Mouse (Mus musculus): Measurements from ENCODE around the gene Ubl7. TPM values are rescaled to one million over a fixed set of nuclear protein-coding genes. Genes with fewer than 3 reads are reported as not detected.

Ubl7 gene
- polyA plus RNA-seq, 1 experiment from 2014 or later: 52.4 TPM

DNA sequence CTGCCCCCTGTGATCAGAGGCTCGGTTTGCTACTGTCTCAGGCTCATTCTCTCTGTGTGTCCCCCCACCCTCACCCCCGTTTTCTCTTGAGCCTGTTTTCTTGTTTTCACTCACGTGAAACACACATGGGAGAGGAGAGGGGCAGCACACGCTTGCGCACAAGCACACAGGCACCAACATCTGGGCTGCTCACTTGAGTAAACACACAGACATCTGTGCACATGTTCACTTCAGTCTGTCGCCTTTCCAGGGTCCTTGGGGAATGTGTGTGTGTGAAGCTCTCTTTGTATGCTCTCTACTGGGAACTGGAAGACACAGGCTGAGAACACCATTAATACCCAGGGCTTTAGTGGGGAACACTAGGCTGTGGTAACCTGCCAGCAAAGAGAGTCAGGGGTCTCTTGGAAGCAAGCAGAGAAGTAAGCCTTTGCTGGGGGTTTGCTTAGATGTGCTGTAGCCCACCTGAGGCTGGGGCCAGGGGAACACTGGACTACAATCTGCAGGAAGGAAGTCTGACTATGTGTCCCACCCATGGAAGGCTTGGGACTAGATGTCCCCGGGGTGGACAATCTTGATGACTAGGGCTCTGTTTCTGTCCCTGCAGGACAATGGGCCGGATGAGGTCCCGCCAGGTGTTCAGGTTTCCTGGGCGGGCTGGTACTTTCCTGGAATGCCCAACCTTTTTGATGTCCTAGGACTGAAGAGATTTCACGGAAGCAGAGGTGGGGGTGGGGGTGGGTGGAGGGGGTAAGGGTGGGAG lies 59.1 kb downstream of the Ubl7 start:
- Histone ChIP-seq H3K9me3 (replicated peaks) (no peaks in the 10 kb centered on the region), H3K4me1 (replicated peaks) (0 out of 2 replicates have a peak, but pooled peaks cover 9% of the 10 kb centered on the region), H3K4me3 (replicated peaks) (no peak overlapping the region), H3K27me3 (no peaks in the 10 kb centered on the region), H3K4me2 (no peak overlapping the region), H3K9ac (no peak overlapping the region), H3K36me3 (replicated peaks) (no peaks in the 10 kb centered on the region), H3K27ac (replicated peaks) (no peak overlapping the region)
- 55% methylated on average over 11 of the region's 11 CpGs for WGBS (ENCODE audit: insufficient replicate concordance)
- ATAC-seq (ENCODE audit: insufficient read depth): no peak

DNA sequence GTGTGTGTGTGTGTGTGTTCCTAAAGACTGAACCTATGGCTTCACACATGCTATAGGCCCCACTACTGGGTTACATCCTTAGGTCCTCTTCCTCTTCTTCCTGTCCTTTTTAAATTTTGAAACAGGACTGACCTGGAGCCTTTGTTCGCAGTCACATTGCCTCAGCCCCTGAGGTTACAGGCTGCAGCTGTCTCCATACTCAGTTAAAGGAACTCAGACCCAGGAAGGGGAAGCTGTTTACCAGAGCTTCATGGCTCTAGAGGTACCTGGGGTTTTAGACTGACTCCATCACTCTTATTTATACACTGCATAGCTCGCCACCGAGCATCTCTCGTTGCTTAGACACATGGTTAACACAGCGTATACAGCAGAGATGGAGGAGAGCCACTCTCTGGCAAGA lies 60.6 kb downstream of the Ubl7 start:
- H3K9me3 ChIP-seq (replicated peaks): no peaks in the 10 kb centered on the region
- H3K27ac ChIP-seq (replicated peaks): no peak overlapping the region
- no peak for ATAC-seq (ENCODE audit: insufficient read depth)
- no peaks in the 10 kb centered on the region for H3K36me3 ChIP-seq (replicated peaks)
- no peak overlapping the region for H3K4me2 ChIP-seq
- 73% methylated on average over 5 of the region's 5 CpGs for WGBS (ENCODE audit: insufficient replicate concordance)
- H3K27me3 ChIP-seq: no peaks in the 10 kb centered on the region
- no peak overlapping the region for H3K4me3 ChIP-seq (replicated peaks)
- no peak overlapping the region for H3K9ac ChIP-seq
- H3K4me1 ChIP-seq (replicated peaks): 0 out of 2 replicates have a peak, but pooled peaks cover 9% of the 10 kb centered on the region

DNA sequence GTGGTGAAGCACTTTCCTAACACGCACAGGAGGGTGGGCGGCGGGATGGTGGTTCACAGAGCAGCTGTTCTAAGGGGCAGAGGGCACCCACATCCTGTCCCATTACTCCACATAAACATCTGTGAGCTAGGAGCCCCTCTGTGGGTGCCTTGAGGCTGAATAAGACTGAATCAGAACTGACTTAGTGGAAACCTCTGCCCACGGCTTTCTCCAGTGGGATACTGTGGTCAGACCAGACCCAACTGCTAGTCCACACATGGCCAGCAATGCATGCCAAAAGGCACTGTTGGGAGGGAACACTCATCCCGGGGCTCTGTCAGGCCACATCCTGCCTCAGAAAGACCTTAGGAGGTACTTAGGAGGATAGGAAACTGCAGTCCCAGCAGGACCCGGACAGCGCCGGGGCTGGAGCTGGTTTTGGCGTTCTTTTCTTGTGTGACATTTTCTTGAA lies 61.4 kb downstream of the Ubl7 start:
- 0 out of 2 replicates have a peak, but pooled peaks cover 9% of the 10 kb centered on the region for H3K4me1 ChIP-seq (replicated peaks)
- no peak overlapping the region for H3K9ac ChIP-seq
- no peak overlapping the region for H3K4me2 ChIP-seq
- H3K36me3 ChIP-seq (replicated peaks): no peaks in the 10 kb centered on the region
- 50% methylated on average over 9 of the region's 9 CpGs for WGBS (ENCODE audit: insufficient replicate concordance)
- no peaks in the 10 kb centered on the region for H3K9me3 ChIP-seq (replicated peaks)
- H3K27ac ChIP-seq (replicated peaks): no peak overlapping the region
- no peak for ATAC-seq (ENCODE audit: insufficient read depth)
- no peak overlapping the region for H3K4me3 ChIP-seq (replicated peaks)
- no peaks in the 10 kb centered on the region for H3K27me3 ChIP-seq

DNA sequence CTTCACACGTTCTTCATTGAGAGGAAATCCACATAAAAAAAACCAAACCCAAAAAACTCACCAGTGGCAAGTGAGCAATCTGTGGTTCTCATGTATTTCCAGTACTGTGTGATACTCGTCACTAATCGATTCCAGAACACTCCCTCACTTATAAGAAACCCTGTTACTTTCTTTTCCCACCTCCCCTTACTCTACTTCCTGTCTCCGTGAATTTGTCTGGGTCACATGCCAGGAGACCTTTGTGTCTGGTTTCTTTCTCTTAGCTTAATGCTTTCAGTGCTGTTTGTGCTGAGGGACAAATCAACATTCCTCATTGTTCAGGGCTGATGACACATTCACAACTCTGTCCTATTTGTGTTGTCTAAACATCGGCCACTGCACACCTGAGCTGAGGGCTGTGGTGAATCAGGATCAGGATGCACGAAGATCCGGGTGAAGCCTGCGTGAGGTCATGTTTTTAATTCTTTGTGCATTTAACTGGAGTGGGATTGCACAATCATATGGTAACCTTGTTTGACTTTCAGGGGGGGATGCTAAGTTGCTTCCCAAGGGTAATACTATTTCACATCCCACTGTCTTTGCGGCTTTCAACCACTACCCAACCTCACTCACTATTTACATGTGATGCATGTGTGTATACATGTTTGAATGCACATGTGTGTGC lies 62.1 kb downstream of the Ubl7 start:
- Histone ChIP-seq H3K9me3 (replicated peaks) (no peaks in the 10 kb centered on the region), H3K27me3 (no peaks in the 10 kb centered on the region), H3K4me3 (replicated peaks) (no peak overlapping the region), H3K27ac (replicated peaks) (no peak overlapping the region), H3K36me3 (replicated peaks) (no peaks in the 10 kb centered on the region), H3K9ac (no peak overlapping the region), H3K4me2 (no peak overlapping the region), H3K4me1 (replicated peaks) (0 out of 2 replicates have a peak, but pooled peaks cover 3% of the 10 kb centered on the region)
- ATAC-seq (ENCODE audit: insufficient read depth): no peak
- WGBS (ENCODE audit: insufficient replicate concordance): 41% methylated on average over 9 of the region's 9 CpGs

DNA sequence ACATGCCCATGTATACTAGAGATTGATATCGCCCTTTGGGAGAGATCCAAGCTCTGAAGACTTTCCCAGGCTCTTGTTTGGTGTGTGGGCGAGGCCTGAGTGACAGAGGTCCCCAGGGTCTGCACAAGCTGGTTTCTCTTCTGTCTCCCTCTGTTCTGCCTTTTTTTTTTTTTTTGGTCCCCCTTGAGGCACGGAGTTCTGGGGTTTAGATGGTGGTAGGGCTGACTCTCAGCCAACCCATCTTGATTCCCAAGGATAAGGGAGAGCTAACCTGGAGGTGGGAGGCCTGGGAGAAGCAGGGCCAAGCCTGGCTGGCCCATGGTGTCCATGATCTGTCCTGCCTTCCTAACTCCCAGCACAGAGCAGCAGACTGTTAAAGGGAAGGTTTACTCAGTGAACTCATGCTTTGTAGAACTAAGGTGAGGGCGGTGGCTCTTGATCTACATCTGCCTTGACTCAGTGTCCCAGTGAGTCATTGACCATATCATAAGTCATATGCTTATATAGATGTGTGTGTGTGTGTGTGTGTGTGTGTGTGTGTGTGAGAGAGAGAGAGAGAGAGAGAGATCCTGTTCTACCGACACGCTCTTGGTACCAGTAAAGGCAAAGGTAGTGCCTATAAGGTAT lies 62.8 kb downstream of the Ubl7 start:
- no peaks in the 10 kb centered on the region for H3K27me3 ChIP-seq
- H3K9ac ChIP-seq: no peak overlapping the region
- H3K4me3 ChIP-seq (replicated peaks): no peak overlapping the region
- H3K4me2 ChIP-seq: no peak overlapping the region
- no peak for ATAC-seq (ENCODE audit: insufficient read depth)
- no peak overlapping the region for H3K27ac ChIP-seq (replicated peaks)
- H3K9me3 ChIP-seq (replicated peaks): no peaks in the 10 kb centered on the region
- WGBS (ENCODE audit: insufficient replicate concordance): 59% methylated on average over 6 of the region's 6 CpGs
- no peaks in the 10 kb centered on the region for H3K36me3 ChIP-seq (replicated peaks)
- H3K4me1 ChIP-seq (replicated peaks): 0 out of 2 replicates have a peak, but pooled peaks cover 2% of the 10 kb centered on the region

DNA sequence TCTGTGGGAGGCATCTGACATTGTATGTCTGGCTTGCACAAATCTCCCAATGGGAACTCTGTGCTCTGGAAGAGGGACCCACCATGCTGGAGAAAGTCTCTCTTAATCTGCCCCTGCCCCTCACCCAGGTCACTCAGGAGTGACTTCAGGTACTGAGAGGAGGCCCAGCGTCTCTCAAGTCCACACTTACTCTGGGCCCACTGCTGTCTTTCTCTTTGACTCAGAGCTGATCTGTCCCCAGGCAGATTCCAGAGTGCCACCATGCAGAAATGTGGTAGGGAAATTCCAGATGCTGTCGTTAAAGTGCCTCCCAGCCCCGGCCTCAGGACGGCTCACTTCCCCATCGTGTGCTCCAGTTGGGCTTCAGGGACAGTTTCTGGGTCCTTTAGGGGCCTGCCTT lies 63.4 kb downstream of the Ubl7 start:
- H3K27ac ChIP-seq (replicated peaks): no peak overlapping the region
- H3K9me3 ChIP-seq (replicated peaks): no peaks in the 10 kb centered on the region
- no peak for ATAC-seq (ENCODE audit: insufficient read depth)
- H3K9ac ChIP-seq: no peak overlapping the region
- 48% methylated on average over 5 of the region's 5 CpGs for WGBS (ENCODE audit: insufficient replicate concordance)
- H3K36me3 ChIP-seq (replicated peaks): no peaks in the 10 kb centered on the region
- no peak overlapping the region for H3K4me3 ChIP-seq (replicated peaks)
- H3K4me2 ChIP-seq: no peak overlapping the region
- no peaks in the 10 kb centered on the region for H3K4me1 ChIP-seq (replicated peaks)
- H3K27me3 ChIP-seq: no peaks in the 10 kb centered on the region

DNA sequence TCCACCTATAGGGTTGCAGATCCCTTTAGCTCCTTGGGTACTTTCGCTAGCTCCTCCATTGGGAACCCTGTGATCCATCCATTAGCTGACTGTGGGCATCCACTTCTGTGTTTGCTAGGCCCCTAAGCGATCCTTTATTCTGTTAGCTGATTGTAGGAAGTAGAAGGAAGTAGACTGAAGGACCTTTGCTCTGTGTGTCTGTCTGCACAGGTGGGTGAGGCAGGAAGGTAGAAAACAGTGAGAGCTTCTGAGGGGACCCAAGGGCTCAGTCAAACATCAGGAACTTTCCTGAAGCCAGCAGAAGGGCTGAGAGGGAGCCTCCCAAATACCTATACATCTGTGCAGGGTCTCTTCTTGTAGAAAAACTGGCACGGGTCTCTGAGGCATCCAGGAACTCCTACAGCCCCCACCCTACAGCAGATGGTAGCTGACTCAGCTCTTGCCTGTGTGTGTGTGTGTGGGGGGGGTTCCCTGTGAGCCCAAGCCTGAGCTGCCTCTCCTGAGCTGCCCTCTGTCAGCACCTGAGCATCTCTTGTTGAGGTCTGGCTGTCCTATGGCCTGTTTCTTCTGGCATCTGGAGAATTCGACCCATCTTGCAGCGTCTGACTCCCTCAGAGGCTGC lies 64.5 kb downstream of the Ubl7 start:
- Histone ChIP-seq H3K4me3 (replicated peaks) (no peak overlapping the region), H3K27ac (replicated peaks) (no peak overlapping the region), H3K4me1 (replicated peaks) (no peaks in the 10 kb centered on the region), H3K9ac (no peak overlapping the region), H3K9me3 (replicated peaks) (no peaks in the 10 kb centered on the region), H3K36me3 (replicated peaks) (no peaks in the 10 kb centered on the region), H3K4me2 (no peak overlapping the region), H3K27me3 (no peaks in the 10 kb centered on the region)
- ATAC-seq (ENCODE audit: insufficient read depth): no peak
- 55% methylated on average over 5 of the region's 5 CpGs for WGBS (ENCODE audit: insufficient replicate concordance)

DNA sequence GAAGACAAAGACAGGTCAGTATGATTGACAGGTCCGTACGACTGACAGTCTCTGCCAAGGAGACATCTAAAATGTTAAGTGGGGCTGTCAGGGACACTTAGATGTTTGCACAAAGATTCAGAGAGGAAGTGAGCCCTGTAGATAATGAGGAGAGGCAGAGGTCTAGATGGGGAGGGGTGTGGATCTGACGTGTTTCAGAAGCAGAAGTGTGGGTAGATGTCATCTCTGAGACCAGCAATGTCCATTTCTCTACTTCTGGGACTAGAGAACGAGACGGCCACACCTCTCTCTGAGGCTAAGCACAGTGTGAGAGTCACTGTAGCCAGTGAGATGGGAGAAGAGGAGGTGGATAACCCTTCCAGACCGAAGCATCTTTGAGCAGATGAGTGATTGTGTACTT lies 67.2 kb downstream of the Ubl7 start:
- WGBS (ENCODE audit: insufficient replicate concordance): 26% methylated on average over 6 of the region's 6 CpGs
- ATAC-seq (ENCODE audit: insufficient read depth): no peak
- H3K4me1 ChIP-seq (replicated peaks): no peaks in the 10 kb centered on the region

DNA sequence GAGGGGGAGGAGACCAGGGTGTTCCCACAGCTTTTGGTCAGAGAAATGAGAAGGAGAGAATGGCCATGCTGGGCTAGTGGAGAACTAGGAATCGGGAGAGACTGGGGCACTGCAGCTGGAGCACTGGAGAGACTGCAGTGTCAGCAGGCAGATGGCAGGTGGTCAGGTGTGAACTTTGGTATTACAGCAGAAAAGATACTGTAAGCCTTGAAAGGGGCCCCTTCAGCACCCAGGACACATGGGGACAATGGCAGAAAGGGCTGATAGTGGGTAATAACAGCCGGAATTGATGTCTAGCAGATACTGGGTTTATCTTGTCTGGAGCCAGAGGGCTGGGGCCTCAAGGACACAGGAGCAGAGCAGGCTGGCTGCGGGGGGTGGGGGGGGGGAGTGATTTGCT lies 68.1 kb downstream of the Ubl7 start:
- no peak overlapping the region for H3K9ac ChIP-seq
- no peak overlapping the region for H3K4me3 ChIP-seq (replicated peaks)
- no peaks in the 10 kb centered on the region for H3K9me3 ChIP-seq (replicated peaks)
- no peak overlapping the region for H3K4me2 ChIP-seq
- 28% methylated on average over 3 of the region's 3 CpGs for WGBS (ENCODE audit: insufficient replicate concordance)
- no peak for ATAC-seq (ENCODE audit: insufficient read depth)
- H3K27ac ChIP-seq (replicated peaks): no peak overlapping the region
- no peaks in the 10 kb centered on the region for H3K36me3 ChIP-seq (replicated peaks)
- H3K4me1 ChIP-seq (replicated peaks): no peaks in the 10 kb centered on the region
- no peaks in the 10 kb centered on the region for H3K27me3 ChIP-seq

More for the DNA sequence above, 67.2 kb downstream of the Ubl7 start:
- Histone ChIP-seq H3K27me3 (no peaks in the 10 kb centered on the region), H3K4me2 (no peak overlapping the region), H3K4me3 (replicated peaks) (no peak overlapping the region), H3K27ac (replicated peaks) (no peak overlapping the region), H3K9ac (no peak overlapping the region), H3K9me3 (replicated peaks) (no peaks in the 10 kb centered on the region), H3K36me3 (replicated peaks) (no peaks in the 10 kb centered on the region)

Data from liver, embryonic 15.5 days (tissue).